Mouse (Mus musculus): ENCODE measurements around the gene Olfr169.

DNA sequence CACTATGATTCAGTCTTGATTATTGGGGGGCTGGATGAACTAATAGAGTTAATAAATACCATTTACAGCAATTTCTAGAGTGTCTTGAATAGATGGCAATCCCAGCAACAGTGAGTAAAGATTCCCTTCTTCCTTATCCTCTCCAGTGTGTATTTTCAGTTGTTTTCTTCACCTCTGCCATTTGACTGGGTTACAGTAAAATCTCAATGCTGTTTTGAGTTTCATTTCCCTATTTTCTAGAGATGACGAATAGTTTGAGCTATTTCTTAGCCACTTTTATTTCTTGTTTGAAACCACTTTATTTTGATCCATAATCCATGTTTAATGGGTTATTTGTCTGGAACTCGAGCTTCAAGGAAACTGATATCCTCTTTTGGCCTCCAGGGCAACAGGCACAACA lies 31.6 kb upstream of the Olfr169 start:
- no peak for TF ChIP-seq TAL1 (conservative IDR thresholded peaks at IDR 0.05; ENCODE audit: low read depth, low read length)
- no peak for TF ChIP-seq CTCF (IDR thresholded peaks at IDR 0.05; ENCODE audit: low read depth, low read length)
- no peak for TF ChIP-seq GATA2 (IDR thresholded peaks at IDR 0.05; ENCODE audit: borderline replicate concordance, low read depth, low read length)
- no peak for TF ChIP-seq GATA1 (IDR thresholded peaks at IDR 0.05; ENCODE audit: borderline replicate concordance, low read length)
- no peak for TF ChIP-seq POLR2AphosphoS5 (IDR thresholded peaks at IDR 0.05; ENCODE audit: insufficient replicate concordance, low read depth, low read length)
